Mouse (Mus musculus) hindlimb bud, embryonic 11.5 days (tissue): ENCODE measurements around the gene Zbtb38.

ENCODE experiments used
- DNase-seq: peaks from one replicate; pipeline ENCODE4 v3.0.0-alpha.2; 2012; ENCODE audit warnings: low read depth, low spot score; ENCODE audit errors: extremely low spot score

The Zbtb38 gene

DNA sequence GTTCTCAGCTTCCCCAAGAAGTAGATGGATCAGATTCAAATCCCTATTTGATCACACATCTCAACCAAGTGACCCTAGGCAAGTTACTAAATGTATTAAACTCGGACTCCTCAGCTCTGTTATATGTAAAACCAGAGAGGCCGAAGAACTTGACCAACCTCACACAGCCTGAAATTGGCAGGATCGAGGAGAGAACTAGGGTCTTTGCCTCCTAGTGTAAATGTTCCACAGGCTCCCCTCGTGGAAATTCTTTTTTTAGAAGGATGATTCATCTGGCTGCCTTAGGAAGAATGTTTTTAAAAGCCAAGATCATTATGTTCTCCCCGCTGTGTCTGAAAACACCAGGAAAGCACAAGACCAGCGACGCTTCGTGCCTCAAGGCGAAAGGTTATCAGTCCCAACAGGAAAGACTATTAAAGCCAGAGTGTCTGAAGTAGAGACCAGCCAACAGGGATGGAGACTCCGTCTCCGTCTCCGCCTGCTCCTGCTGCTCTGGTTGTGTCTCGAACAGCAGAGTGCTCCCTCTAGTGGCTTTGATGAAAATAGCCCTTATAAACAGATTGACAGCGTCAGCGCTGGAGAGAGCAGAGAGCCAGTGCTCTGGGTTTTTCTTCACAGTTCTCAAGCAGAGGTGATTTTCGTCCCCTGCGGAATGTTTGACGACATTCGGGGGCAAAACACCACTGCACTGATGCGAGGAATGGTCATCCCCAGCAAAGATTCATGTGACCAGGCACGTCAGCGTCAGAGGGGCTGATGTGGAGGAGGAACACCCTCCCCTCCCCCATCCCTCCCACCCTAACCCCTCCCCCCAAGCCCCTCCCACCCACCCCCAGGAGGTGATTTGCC, 6.3 kb upstream of the Zbtb38 start:
- peak; percentile 85 for DNase-seq

DNA sequence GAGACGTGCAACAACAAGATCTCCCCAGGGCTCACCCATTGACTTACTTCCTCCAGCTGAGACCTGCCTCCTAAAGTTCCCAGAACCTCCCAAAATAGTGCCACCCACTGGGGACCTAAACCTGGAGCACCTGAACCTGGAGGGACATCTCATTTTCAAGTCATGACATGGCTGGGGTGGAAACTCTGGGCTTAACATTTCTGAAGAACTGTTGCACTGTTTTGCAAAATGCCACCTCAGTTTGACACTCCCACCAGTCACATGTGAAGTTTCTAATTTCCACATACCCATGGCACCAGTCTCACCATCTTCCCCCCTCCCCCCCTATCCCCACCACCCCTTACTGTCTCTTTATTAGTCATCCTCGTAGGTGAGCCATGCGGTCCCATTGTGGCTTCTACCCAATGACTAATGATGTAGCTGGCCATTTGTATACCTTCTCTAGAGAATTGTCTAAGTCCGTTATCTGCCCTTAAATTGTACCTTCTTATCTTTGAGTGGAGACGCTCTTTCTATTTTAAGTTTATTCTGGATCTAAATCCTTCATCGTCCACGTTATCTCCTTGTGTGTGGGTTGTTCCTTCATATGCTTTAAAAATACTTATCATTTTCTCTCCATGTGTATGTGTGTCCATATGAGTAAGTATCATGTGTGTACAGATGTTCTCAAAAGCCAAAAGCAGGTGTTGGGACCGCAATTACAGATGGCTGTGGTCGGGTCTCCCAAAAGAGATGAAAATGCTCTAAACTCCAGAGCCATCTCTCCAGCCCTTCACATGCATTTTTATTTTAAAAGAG, 4.2 kb upstream of the Zbtb38 start:
- no peak for DNase-seq

DNA sequence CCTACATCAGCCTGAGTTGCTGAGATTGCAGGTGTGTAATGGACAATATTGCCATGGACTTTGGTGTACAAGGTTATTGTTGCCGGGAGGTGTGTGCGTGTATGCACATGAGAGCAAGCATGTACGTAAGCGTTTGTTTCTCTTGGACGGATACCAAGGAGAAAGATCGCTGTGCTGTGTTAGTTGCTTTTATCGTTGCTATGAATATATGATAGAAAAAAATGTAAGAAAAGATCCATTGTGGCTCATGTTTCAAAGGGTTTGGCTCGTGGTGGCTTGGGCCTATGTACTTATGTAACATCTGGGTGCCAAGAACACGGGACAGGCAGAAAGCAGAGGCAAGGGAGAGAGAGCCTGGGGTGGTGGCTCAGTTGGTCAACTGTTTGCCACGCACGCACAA, 3.1 kb upstream of the Zbtb38 start:
- no peak for DNase-seq

DNA sequence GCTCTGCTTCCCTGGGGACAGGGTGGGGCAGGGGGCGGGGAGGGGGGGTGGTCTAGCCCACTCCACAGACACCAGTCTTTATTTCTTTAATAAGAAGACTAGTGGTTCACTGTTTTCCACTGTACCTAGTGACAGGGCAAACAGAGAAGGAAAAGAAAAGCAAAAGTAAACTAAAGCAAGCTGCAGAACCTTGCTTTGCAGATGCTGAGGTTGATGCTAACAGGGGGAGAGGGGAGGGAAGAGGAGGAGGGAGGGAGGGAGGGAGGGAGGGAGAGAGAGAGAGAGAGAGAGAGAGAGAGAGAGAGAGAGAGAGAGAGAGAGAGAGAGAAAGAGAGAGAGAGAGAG, 2.0 kb upstream of the Zbtb38 start:
- DNase-seq, result no peak

DNA sequence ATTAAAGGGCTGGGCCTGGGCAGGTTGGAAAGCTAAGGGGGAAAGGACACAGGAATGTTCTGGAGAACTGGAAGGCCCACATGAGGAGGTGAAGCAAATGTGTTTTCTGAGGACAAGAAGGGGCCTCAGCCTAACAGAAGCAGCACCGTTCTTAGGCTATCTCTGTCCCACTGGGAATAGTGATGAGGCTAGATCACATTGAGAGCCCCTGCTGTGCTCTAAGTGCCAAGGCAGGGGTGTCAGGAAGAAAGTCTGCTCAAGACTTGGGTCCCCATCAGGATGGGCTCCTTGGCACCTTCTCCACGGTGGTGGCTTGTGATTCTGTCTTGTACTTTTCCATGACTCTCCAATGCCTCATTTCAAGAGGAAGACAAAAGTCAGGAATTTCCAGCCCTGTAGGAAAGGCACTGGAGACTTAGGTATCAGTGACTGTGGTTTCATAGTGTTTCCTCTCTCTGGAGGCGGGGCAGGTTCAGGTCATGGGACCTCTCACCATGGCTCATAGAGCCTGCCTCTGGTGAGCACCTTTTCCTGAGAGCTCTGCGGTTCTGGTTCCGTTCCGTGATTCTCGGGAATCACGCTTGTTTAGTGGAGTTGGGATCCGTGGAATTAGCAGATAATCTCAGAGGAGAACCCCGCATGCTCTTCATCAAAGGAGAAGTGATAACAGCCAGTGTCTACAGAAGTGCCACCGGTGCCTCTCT, 1.4 kb upstream of the Zbtb38 start:
- DNase-seq, result no peak

DNA sequence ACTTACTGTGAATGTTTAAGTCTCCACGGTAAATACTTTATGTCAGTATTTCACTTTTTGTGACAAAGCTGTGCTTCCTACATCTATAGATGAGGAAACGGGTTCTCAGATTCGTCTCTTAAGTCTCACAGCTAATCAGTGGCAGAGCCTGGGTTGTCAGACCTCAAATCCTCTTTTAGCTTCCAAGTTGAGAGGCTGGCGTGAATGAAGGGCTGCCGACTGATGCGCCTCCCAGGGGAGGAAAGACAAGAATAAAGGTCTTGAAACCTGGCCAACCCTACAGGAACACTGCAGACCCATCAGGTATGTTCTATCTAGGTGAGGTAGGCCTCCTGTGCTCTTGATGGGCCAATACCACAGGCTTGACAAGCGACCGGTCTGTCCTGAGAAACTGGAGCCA, 761 bp upstream of the Zbtb38 start:
- DNase-seq, result no peak

DNA sequence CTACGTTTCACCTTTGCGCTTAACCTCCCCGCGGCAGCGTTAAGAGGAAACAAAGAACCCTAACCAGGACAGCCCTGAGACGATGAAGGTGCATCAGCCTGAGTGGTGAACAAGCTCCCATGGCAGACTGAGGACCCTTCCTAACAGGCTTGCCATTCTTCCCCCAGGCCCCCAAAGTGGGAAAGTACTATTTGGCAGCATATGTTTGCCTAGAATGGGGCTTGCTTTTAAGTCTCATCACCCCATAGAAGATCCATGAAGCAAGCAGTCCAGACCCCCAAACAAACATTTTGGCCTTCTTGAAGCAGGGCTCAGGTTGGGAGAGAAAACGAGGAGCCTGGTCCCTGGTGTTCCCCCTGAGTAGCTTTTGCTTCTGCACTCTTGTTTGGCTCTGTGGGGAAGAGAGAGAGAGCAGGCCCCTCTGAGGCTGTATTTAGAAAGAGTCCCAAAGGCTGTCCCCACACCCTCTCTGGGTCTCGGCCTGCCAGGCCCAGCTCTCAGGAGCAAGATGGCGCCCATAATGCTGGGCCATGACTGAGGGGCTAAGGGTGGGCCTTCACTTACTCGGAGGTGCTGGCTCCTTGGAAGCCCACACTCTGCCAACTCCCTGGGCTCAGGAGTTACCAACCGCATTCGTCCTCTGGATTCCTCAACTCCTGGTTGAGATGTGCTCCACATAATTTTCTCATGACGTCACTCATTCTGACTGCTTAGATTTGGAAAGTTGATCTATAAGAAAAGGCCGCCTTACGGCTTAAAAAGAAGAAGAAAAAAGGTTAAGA, 619 bp downstream of the Zbtb38 start:
- no peak for DNase-seq

DNA sequence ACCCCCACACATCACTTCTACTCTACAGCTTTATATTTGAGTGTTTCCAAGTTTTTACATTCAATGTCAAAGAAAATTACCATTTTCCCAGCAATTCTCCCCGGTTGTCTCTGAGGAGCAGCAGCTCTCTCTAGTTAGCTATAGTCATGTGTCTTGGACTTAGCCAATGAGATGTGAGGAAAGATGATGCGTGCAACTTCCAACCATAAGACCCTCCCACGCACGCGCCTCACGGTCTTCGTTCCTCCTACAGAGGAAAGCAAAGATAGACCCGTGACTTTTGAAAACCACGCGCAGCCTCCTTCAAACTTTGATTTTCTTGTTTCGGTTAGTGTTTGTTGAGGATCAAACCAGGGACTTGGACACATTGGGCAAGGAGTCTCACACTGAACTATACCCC, 2.0 kb downstream of the Zbtb38 start:
- no peak for DNase-seq

DNA sequence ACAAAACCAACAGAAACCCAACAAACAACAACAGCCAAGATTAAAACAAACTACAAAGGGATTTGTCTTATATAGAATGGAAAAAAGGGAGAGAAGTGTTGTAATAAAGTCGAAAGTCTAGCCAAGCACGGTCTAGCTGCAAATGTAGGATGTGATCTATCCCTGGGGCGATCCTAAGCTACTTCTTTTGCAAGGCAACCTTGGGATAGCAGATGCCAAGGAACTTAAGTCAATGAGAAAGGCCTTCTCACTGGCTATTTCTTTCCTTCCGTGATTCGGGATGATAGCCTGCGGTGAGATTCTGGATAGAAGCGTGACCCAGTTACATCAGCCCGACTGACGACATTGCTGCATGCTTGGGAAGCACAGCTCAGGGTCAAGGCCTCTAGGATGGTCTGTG, 6.1 kb downstream of the Zbtb38 start:
- DNase-seq, result no peak

DNA sequence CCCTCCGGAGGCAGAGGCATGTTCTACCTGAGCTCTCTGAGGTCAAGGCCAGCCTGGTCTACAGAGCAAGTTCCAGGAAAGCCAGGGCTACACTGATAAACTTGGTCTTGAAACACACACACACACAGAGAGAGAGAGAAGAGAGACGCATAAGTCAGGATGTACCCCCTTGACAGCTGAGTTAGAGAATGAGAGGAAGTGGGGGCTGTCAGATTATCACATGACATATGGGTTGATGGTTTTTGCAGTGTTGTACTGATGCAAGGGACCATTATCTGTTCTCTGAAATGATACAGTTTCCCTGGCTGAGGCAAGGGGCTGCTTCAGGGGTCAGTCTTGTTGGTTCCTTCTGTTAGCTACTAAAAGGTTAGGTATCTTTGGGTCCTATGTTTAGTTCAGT, 7.7 kb downstream of the Zbtb38 start:
- DNase-seq, result no peak

DNA sequence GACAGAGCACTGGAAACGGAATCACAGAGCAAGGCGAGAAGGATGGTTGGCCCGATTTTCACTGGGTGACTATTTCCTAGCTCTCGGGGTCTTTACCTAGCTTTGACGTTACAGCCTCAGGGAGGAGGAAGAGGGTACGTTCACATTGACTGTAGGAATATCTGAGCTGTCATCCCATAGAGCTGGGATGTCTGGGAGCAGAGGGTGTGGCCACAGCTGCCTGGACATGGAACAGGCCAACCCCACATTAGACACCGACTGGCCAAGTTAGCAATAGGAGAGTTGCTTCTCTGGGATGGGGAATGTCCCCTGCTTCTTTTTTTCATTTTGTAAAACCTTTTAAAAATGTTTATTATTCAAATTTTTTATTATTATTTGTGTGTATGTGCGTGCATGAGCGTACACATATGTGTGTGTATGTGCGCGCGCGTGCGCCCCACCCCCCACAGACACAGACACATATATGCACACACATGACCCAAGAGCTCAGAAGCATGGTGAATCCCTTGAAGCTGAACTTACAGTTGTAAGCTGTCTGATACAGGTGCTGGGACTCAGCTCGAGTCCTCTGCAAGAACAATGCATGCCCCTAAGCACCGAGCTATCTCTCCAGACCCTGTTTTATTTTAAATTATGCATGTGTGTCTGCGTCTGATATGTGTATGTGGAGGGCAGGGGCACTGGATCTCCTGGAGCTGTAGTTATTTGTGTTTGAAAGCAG, 11.1 kb downstream of the Zbtb38 start:
- no peak for DNase-seq

DNA sequence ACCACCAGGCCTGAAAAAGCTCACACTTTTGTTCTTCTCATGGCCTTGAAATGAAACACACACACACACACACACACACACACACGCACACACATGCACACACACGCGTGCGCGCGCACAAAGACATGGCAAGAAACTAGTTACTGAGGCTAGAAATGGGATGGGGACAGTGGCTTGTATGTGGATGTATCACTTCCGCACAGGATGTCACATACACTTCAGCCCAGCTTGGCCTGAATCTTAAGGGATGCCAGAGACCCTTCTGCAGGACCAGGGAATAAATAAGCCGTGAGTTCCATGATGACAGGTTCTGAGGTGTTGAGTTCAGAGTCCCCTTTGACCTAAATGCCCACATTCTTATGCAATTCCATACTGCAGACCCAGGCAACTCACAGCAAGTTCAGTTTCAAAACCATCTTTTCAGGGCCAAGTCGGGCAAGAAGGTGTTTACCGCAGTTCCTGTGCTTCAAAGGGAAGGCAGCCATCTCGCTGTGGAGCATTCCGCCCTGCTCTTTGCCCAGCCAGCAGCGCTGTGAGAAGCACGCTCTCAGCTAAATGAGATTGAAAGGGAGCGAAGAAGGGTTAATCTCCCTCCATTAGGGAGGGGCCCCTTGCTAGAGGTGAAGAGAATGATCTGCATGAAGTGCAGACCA, 11.8 kb downstream of the Zbtb38 start:
- DNase-seq, result no peak

DNA sequence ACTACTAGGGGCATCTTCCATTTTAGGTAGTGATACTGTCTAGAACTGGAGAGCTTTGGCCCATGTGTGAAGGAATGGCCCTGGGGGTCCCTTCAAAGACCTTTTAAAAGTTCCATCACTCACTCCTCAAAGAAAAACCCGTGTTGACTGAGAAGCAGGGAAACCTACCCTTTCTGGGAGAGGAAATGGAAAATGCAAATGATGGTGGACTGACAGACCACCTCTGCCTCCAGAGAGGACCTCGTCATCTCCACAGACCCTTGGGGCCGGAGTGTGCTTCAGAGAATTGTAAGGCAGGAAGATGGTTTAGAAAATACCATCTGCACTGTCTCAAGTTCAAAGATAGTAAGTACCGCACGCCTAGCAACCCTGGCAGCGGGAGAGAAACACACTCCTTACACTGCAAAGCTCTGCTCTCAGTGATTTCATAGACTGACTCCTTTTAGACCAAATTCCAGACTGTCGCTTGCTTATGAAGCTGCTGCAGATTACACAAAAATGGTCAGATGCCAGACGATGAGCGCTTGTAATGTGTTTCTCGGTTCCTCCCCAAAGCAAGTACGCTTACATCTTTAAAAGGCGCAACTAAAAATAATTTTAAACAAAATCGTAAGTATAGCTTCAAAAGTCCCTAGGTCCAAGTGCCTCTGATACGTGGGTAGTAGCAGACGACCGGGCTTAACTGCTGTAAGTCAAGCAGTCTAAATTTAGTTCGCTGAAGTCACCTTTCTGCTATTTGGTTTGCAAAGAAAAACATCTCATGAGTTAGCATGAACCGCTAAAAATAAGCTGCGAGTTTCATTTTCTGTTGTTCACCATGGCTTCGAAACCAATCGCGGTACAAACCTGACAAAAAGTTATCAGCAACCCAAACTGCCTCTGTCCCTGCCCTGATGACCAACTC, 12.6 kb downstream of the Zbtb38 start:
- DNase-seq, result no peak

DNA sequence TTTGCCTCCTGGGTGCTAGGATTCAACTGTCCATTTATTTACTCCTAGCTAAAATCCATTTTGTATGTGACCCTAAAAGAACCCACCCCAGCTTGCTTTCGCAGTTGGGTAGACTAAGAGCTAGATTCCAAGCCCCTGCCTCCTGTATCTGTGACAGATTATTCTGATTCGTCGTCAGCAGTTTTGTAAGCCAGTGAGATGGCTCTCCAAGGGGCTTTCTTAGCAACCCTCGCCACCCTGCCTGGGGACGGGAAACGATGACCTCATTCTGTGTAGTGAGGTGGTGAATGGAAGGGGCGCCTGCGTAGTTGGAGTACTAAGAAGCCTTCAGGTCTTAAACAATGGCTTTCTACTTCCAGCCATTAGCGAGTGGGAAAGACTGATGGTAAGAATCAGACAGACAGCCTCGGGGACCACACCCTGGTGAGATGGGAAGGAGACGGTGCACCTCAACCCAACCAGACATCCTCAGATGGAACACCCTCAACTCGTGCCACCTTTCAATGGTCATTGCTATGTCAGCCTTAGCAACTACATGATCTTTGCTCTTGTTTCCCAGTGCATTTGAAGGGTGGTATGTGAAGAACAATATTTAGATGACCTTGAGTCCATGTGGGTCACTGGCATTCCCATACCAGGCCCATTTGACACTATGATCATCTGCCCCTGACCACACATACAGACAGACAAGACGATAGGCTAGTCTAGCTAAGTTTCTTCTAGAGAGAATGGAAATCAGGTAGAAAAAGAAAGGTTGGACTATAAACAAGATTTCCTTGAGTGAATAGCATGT, 13.9 kb downstream of the Zbtb38 start:
- DNase-seq, result no peak

DNA sequence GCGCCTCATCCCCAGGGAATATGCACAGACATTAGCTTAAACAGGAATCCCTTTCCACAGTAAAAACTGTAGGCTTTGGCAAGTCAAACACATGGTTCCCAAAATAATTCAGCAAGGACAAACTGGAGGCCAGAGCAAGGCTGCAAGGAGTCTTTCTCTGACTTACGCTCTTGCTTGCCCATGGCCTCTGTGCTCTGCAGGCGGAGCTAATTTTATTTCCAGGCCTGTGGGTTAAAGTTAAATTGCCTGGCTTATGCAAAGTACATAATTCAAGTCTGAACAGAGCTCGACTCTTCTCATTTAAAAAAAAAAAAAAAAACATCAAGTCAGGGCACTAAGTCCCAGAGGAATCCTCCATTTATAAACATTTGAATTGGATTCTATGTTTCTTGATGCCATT, 16.7 kb downstream of the Zbtb38 start:
- DNase-seq, result no peak

DNA sequence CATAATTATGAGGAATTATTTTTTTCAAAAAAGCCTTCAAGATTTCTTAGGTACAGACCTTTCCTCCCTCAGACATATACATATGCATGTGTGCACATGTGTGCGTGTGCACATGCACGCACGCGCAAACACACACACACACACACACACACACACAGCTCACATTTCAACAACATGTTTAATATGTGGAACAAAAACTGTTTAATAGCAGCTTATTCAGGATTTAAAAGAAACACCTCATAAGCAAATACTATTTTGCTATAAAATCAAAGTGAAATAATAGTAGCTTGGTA, 19.3 kb downstream of the Zbtb38 start:
- no peak for DNase-seq

DNA sequence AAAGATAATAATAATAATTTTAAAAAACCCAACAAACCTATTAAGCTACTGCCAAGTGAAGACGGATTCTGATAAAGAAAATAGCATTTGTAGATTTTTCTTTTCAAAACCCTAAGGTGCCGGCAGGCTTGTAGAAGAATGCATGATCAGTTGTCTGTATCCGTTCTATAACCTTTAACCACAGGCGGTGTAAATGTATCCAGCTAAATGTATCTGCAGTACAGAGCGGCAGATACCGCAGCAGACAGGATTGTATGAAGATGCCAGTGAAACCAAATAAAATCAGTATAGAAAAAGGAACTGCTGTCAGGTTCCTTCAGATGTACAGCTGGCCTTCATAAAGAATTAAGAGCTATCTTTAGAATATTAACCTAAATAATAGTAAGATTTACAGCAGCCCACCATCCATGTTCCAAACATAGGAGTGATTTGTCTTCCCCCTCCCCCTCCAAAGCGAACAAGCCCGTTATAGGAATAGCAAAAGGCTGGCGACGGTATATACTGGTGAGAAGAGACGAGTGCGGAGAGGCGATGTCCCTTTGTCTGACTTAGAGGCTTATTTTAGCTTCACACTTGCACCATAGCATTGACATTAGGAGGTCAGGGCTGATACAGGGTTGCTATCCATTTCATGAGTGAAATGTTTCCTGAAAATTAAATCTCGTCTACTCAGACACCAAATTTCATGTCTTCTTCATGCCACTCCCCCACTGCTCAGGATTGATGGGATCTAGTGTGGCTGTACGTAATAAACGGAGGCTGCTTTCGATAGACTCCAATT, 19.8 kb downstream of the Zbtb38 start:
- DNase-seq, result no peak
